Mouse (Mus musculus): Measurements from ENCODE around the gene Cdh4. TPM values are rescaled to one million over a fixed set of nuclear protein-coding genes. Genes with fewer than 3 reads are reported as not detected.

Gene Cdh4
- total and polyA plus RNA-seq, 2 experiments from 2014 or later = 58.9 to 84.0 TPM

- ATAC-seq (peak; percentile 83), DNase-seq (peak; percentile 77)
- under 1% methylated on average over 94 of the region's 95 CpGs for WGBS
- peak overlapping the region; percentile 76 for H3K27ac ChIP-seq (ENCODE audit: low read depth, low read length)
- peak overlapping the region; percentile 54 for H3K4me3 ChIP-seq (ENCODE audit: low read depth, low read length)
- H3K4me1 ChIP-seq (ENCODE audit: insufficient read depth) = peaks cover 16% of the 10 kb centered on the region
- H3K4me2 ChIP-seq (ENCODE audit: low read depth) = peak overlapping the region; percentile 94
- no peaks in the 10 kb centered on the region for H3K27me3 ChIP-seq (ENCODE audit: insufficient read depth, low read length)
- no peaks in the 10 kb centered on the region for H3K9me3 ChIP-seq (ENCODE audit: low read length)
- no peaks in the 10 kb centered on the region for H3K36me3 ChIP-seq (ENCODE audit: insufficient read depth)
- H3K9ac ChIP-seq = peak overlapping the region; percentile 77
- peak; percentile 47 for TF ChIP-seq CTCF (IDR thresholded peaks at IDR 0.05; ENCODE audit: low read depth)
Observed at GRCm38 (mm10) chr2:179442541-179443225, 452 bp downstream of the Cdh4 start.

GRCm38 (mm10) chr2:179443226-179443815 is 1.1 kb downstream of the Cdh4 start:
- TF ChIP-seq CTCF (IDR thresholded peaks at IDR 0.05; ENCODE audit: low read depth) = peak; percentile 19; the same call in 1 of the 2 replicates
- Histone ChIP-seq H3K27me3 (ENCODE audit: insufficient read depth, low read length) (no peaks in the 10 kb centered on the region), H3K4me3 (ENCODE audit: low read depth, low read length) (peak overlapping the region; percentile 54), H3K27ac (ENCODE audit: low read depth, low read length) (peak overlapping the region; percentile 76), H3K4me1 (ENCODE audit: insufficient read depth) (peaks cover 16% of the 10 kb centered on the region), H3K9ac (peak overlapping the region; percentile 77), H3K36me3 (ENCODE audit: insufficient read depth) (no peaks in the 10 kb centered on the region), H3K9me3 (ENCODE audit: low read length) (no peaks in the 10 kb centered on the region), H3K4me2 (ENCODE audit: low read depth) (peak overlapping the region; percentile 94)
- under 1% methylated on average over 50 of the region's 51 CpGs for WGBS
- DNase-seq (peak; percentile 71), ATAC-seq (peak; percentile 23)

DNA sequence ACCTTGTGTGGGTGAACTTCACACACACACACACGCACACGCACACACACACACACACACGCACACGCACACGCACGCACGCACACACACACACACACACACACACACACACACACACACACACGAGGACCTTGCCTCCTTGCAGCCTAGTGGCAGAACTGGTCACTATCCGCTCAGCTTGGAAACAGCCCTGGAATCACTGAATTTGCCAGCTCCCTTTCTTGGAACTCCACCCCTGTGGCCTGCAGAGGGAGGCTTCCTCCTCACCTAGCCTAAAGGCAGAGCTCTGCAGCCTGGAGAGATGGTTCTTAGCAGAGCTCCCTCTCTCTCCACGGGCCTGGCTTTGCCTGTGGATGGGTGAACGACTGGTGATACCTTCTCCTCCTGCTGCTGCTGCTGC is 1.7 kb downstream of the Cdh4 start:
- 0 out of 2 replicates have a peak overlapping the region, but pooled peaks have one; percentile 76 for H3K27ac ChIP-seq (ENCODE audit: low read depth, low read length)
- no peaks in the 10 kb centered on the region for H3K27me3 ChIP-seq (ENCODE audit: insufficient read depth, low read length)
- H3K36me3 ChIP-seq (ENCODE audit: insufficient read depth) = no peaks in the 10 kb centered on the region
- TF ChIP-seq CTCF (IDR thresholded peaks at IDR 0.05; ENCODE audit: low read depth) = peak; percentile 46
- H3K4me1 ChIP-seq (ENCODE audit: insufficient read depth) = peaks cover 16% of the 10 kb centered on the region
- 0 out of 2 replicates have a peak, but pooled peaks have one; percentile 4 for ATAC-seq
- 16% methylated on average over 11 of the region's 11 CpGs for WGBS
- peak overlapping the region; percentile 94 for H3K4me2 ChIP-seq (ENCODE audit: low read depth)
- 0 out of 2 replicates have a peak overlapping the region, but pooled peaks have one; percentile 22 for H3K9ac ChIP-seq
- peak; percentile 54 for DNase-seq
- H3K4me3 ChIP-seq (ENCODE audit: low read depth, low read length) = peak overlapping the region; percentile 54
- peaks cover under 1% of the 10 kb centered on the region; the same call in 1 of the 2 replicates for H3K9me3 ChIP-seq (ENCODE audit: low read length)

- TF ChIP-seq CTCF (IDR thresholded peaks at IDR 0.05; ENCODE audit: low read depth) = no peak
- ATAC-seq (no peak), DNase-seq (no peak)
- no peak overlapping the region for H3K27ac ChIP-seq (ENCODE audit: low read depth, low read length)
- peaks cover 5% of the 10 kb centered on the region; the same call in 1 of the 2 replicates for H3K9me3 ChIP-seq (ENCODE audit: low read length)
- no peak overlapping the region for H3K9ac ChIP-seq
- no peaks in the 10 kb centered on the region for H3K27me3 ChIP-seq (ENCODE audit: insufficient read depth, low read length)
- peaks cover 3% of the 10 kb centered on the region; the same call in 1 of the 2 replicates for H3K4me1 ChIP-seq (ENCODE audit: insufficient read depth)
- 88% methylated on average over 4 of the region's 4 CpGs for WGBS
- no peak overlapping the region for H3K4me2 ChIP-seq (ENCODE audit: low read depth)
- no peak overlapping the region for H3K4me3 ChIP-seq (ENCODE audit: low read depth, low read length)
- H3K36me3 ChIP-seq (ENCODE audit: insufficient read depth) = no peaks in the 10 kb centered on the region
Observed at GRCm38 (mm10) chr2:179448256-179448655, 6.0 kb downstream of the Cdh4 start.

- Histone ChIP-seq H3K36me3 (ENCODE audit: insufficient read depth) (no peaks in the 10 kb centered on the region; the same call in 1 of the 2 replicates), H3K27ac (ENCODE audit: low read depth, low read length) (no peak overlapping the region), H3K4me1 (ENCODE audit: insufficient read depth) (peaks cover under 1% of the 10 kb centered on the region; the same call in 1 of the 2 replicates), H3K4me2 (ENCODE audit: low read depth) (no peak overlapping the region), H3K9me3 (ENCODE audit: low read length) (peaks cover 5% of the 10 kb centered on the region; the same call in 1 of the 2 replicates), H3K4me3 (ENCODE audit: low read depth, low read length) (no peak overlapping the region), H3K27me3 (ENCODE audit: insufficient read depth, low read length) (no peaks in the 10 kb centered on the region), H3K9ac (no peak overlapping the region)
- 97% methylated on average over 1 of the region's 1 CpGs for WGBS
- no peak for ATAC-seq
- no peak for DNase-seq
- peak; percentile 55 for TF ChIP-seq CTCF (IDR thresholded peaks at IDR 0.05; ENCODE audit: low read depth)
Observed at GRCm38 (mm10) chr2:179449018-179449417, 6.8 kb downstream of the Cdh4 start.

DNA sequence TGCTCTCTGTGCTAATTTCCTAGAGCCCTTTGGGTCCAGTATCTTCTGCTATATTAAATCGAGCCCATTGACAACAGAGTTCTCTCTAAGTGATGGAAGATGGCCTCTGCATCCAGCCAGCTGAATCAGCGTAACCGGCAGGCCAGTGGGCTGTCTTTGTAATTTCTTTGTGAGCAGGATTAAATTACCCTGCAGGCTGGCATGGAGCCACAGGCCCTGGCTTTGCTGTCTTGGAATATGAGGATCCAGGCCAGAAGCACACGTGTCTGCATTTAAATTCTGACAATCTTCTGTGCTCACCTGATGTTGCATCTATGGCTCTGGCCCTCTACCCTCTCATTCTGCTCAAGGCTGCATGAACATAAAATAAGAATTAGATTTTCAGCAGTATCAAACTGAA is 17.0 kb downstream of the Cdh4 start:
- Histone ChIP-seq H3K9me3 (ENCODE audit: low read length) (peaks cover 7% of the 10 kb centered on the region), H3K4me3 (ENCODE audit: low read depth, low read length) (no peak overlapping the region), H3K27me3 (ENCODE audit: insufficient read depth, low read length) (no peaks in the 10 kb centered on the region), H3K4me1 (ENCODE audit: insufficient read depth) (no peaks in the 10 kb centered on the region), H3K36me3 (ENCODE audit: insufficient read depth) (no peaks in the 10 kb centered on the region; the same call in 1 of the 2 replicates), H3K4me2 (ENCODE audit: low read depth) (no peak overlapping the region), H3K9ac (no peak overlapping the region), H3K27ac (ENCODE audit: low read depth, low read length) (no peak overlapping the region)
- ATAC-seq (no peak), DNase-seq (no peak)
- no peak for TF ChIP-seq CTCF (IDR thresholded peaks at IDR 0.05; ENCODE audit: low read depth)
- WGBS = 50% methylated on average over 4 of the region's 4 CpGs

- no peak for ATAC-seq
- no peak overlapping the region for H3K27ac ChIP-seq (ENCODE audit: low read depth, low read length)
Observed at GRCm38 (mm10) chr2:179459606-179460005, 17.4 kb downstream of the Cdh4 start.

More at GRCm38 (mm10) chr2:179459606-179460005, 17.4 kb downstream of the Cdh4 start:
- Histone ChIP-seq H3K9ac (no peak overlapping the region), H3K9me3 (ENCODE audit: low read length) (peaks cover 7% of the 10 kb centered on the region), H3K4me2 (ENCODE audit: low read depth) (no peak overlapping the region), H3K27me3 (ENCODE audit: insufficient read depth, low read length) (no peaks in the 10 kb centered on the region), H3K36me3 (ENCODE audit: insufficient read depth) (no peaks in the 10 kb centered on the region), H3K4me1 (ENCODE audit: insufficient read depth) (no peaks in the 10 kb centered on the region), H3K4me3 (ENCODE audit: low read depth, low read length) (no peak overlapping the region)
- DNase-seq = no peak
- TF ChIP-seq CTCF (IDR thresholded peaks at IDR 0.05; ENCODE audit: low read depth) = no peak
- WGBS = 78% methylated on average over 2 of the region's 2 CpGs

Data from forebrain, postnatal 0 days (tissue).